Mouse (Mus musculus): Measurements from ENCODE around the gene Bpifc.
"Not testable (repeated sequence)": the region's sequence is repeated elsewhere in the genome, so short reads cannot be mapped to it uniquely, and the experiment has no call there.

The Bpifc gene

GRCm38 (mm10) chr10:86011781-86012180 is at the start of gene Bpifc:
Bpifc (minus strand) TSS chr10:86011895.
- DNase-seq (ENCODE audit: low spot score in 2 of 2) = no peak

- no peak for DNase-seq (ENCODE audit: low spot score in 2 of 2)
Measured at GRCm38 (mm10) chr10:86060267-86060666, 48.6 kb upstream of the Bpifc start.

- DNase-seq (ENCODE audit: low spot score in 2 of 2) = no peak
Measured at GRCm38 (mm10) chr10:86057712-86058111, 46.0 kb upstream of the Bpifc start.

GRCm38 (mm10) chr10:86057286-86057685 is 45.6 kb upstream of the Bpifc start:
- no peak for DNase-seq (ENCODE audit: low spot score in 2 of 2)

GRCm38 (mm10) chr10:86056297-86056903 is 44.7 kb upstream of the Bpifc start:
- no peak for DNase-seq (ENCODE audit: low spot score in 2 of 2)

- DNase-seq (ENCODE audit: low spot score in 2 of 2) = no peak
Measured at GRCm38 (mm10) chr10:86052818-86053522, 41.3 kb upstream of the Bpifc start.

GRCm38 (mm10) chr10:86050522-86050921 is 38.8 kb upstream of the Bpifc start:
- no peak for DNase-seq (ENCODE audit: low spot score in 2 of 2)

- DNase-seq (ENCODE audit: low spot score in 2 of 2) = no peak
Measured at GRCm38 (mm10) chr10:86047786-86048185, 36.1 kb upstream of the Bpifc start.

- no peak for DNase-seq (ENCODE audit: low spot score in 2 of 2)
Measured at GRCm38 (mm10) chr10:86046371-86046770, 34.7 kb upstream of the Bpifc start.

- no peak for DNase-seq (ENCODE audit: low spot score in 2 of 2)
Measured at GRCm38 (mm10) chr10:86044066-86044465, 32.4 kb upstream of the Bpifc start.

- DNase-seq (ENCODE audit: low spot score in 2 of 2) = no peak
Measured at GRCm38 (mm10) chr10:86043651-86044050, 32.0 kb upstream of the Bpifc start.

GRCm38 (mm10) chr10:86034007-86034728 is 22.5 kb upstream of the Bpifc start:
- DNase-seq (ENCODE audit: low spot score in 2 of 2) = no peak

- no peak for DNase-seq (ENCODE audit: low spot score in 2 of 2)
Measured at GRCm38 (mm10) chr10:86032517-86032916, 20.8 kb upstream of the Bpifc start.

- no peak for DNase-seq (ENCODE audit: low spot score in 2 of 2)
Measured at GRCm38 (mm10) chr10:86030743-86031142, 19.0 kb upstream of the Bpifc start.

GRCm38 (mm10) chr10:86026807-86027206 is 15.1 kb upstream of the Bpifc start:
- DNase-seq (ENCODE audit: low spot score in 2 of 2) = not testable (repeated sequence)

GRCm38 (mm10) chr10:86026354-86026753 is 14.7 kb upstream of the Bpifc start:
- DNase-seq (ENCODE audit: low spot score in 2 of 2) = no peak

- DNase-seq (ENCODE audit: low spot score in 2 of 2) = no peak
Measured at GRCm38 (mm10) chr10:86025906-86026305, 14.2 kb upstream of the Bpifc start.

GRCm38 (mm10) chr10:86023149-86023548 is 11.5 kb upstream of the Bpifc start:
- no peak for DNase-seq (ENCODE audit: low spot score in 2 of 2)

- no peak for DNase-seq (ENCODE audit: low spot score in 2 of 2)
Measured at GRCm38 (mm10) chr10:86022474-86022816, 10.8 kb upstream of the Bpifc start.

- DNase-seq (ENCODE audit: low spot score in 2 of 2) = peak; percentile 84 to 87
Measured at GRCm38 (mm10) chr10:86021749-86022473, 10.2 kb upstream of the Bpifc start, which contains the start of gene Fbxo7. Fbxo7 (plus strand) TSS chr10:86021972.

- no peak for DNase-seq (ENCODE audit: low spot score in 2 of 2)
Measured at GRCm38 (mm10) chr10:86021408-86021748, 9.7 kb upstream of the Bpifc start.

- no peak for DNase-seq (ENCODE audit: low spot score in 2 of 2)
Measured at GRCm38 (mm10) chr10:86018813-86019212, 7.1 kb upstream of the Bpifc start.

All from urinary bladder, postnatal 36 days (tissue).